Mouse (Mus musculus): ENCODE measurements around the gene Anks6.

- TF ChIP-seq CTCF (IDR thresholded peaks at IDR 0.05; ENCODE audit: low read depth) (no peak), EP300 (optimal IDR thresholded peaks at IDR 0.05) (no peak)
Observed at GRCm38 (mm10) chr4:46982094-46982493, 75.1 kb downstream of the Anks6 start.
